Mouse (Mus musculus) intestine, embryonic 15.5 days (tissue): ENCODE results near the gene Tmem54. TPM values are rescaled to one million over a fixed set of nuclear protein-coding genes. Genes with fewer than 3 reads are reported as not detected.

ENCODE experiments used
- ATAC-seq: fragments of 200-750 bp; cut with Nextera tagmentation; 2 replicates; pipeline ENCODE4 v1.8.0; 2017; ENCODE audit warnings: moderate TSS enrichment, moderate library complexity
- H3K27ac ChIP-seq: fragments of 300-500 bp; sonication (generic); 2 replicates; pipeline ENCODE4 v1.5.1; 2015; ENCODE audit warnings: mild to moderate bottlenecking, inconsistent platforms
- H3K27me3 ChIP-seq: fragments of 300-500 bp; sonication (generic); replicated peaks from 2 replicates; pipeline ENCODE4 v1.6.1; 2015; ENCODE audit warnings: inconsistent platforms
- H3K36me3 ChIP-seq: fragments of 300-500 bp; sonication (generic); 2 replicates; pipeline ENCODE4 v1.6.1; 2015; ENCODE audit warnings: inconsistent platforms
- H3K4me1 ChIP-seq: fragments of 300-500 bp; sonication (generic); replicated peaks from 2 replicates; pipeline ENCODE4 v1.6.1; 2015; ENCODE audit warnings: inconsistent platforms
- H3K4me2 ChIP-seq: fragments of 300-500 bp; sonication (generic); replicated peaks from 2 replicates; pipeline ENCODE4 v1.6.1; 2015; ENCODE audit warnings: mild to moderate bottlenecking, inconsistent platforms
- H3K4me3 ChIP-seq: fragments of 300-500 bp; sonication (generic); replicated peaks from 2 replicates; pipeline ENCODE4 v1.5.1; 2015; ENCODE audit warnings: inconsistent platforms
- H3K9ac ChIP-seq: fragments of 300-500 bp; sonication (generic); 2 replicates; pipeline ENCODE4 v1.6.1; 2015; ENCODE audit warnings: inconsistent platforms
- H3K9me3 ChIP-seq: fragments of 300-500 bp; sonication (generic); 2 replicates; pipeline ENCODE4 v1.6.1; 2016; ENCODE audit warnings: inconsistent platforms
- WGBS: fragments of 180-500 bp; shearing (Covaris S2); methylation state at CpG from one replicate; pipeline ENCODE4 v1.1.7; 2015; 5-methylcytosine and 5-hydroxymethylcytosine counted together
- polyA plus RNA-seq: library from polyadenylated mRNA; unstranded; fragments of >200 nt; fragmentation: Nextera tagmentation; extraction: Ambion mirVana; gene quantifications from 2 replicates; pipeline ENCODE4 v1.2.1, GENCODE M21; 2015

The Tmem54 gene
- polyA plus RNA-seq, 1 experiment from 2014 or later = 90.0 TPM

- 1% methylated on average over 65 of the region's 80 CpGs for WGBS
- ATAC-seq = peak; percentile 48
- no peaks in the 10 kb centered on the region for H3K9me3 ChIP-seq
- peaks cover 20% of the 10 kb centered on the region for H3K4me1 ChIP-seq
- H3K36me3 ChIP-seq = no peaks in the 10 kb centered on the region
- H3K4me3 ChIP-seq = peak within 1 kb of the TSS; percentile 55
- peak within 1 kb of the TSS; percentile 62 for H3K9ac ChIP-seq
- H3K4me2 ChIP-seq = peak within 1 kb of the TSS; percentile 98
- H3K27me3 ChIP-seq = peaks cover 20% of the 10 kb centered on the region
- no peak within 1 kb of the TSS for H3K27ac ChIP-seq
Measured at GRCm38 (mm10) chr4:129136579-129137391, 31.4 kb downstream of the Tmem54 start, which contains the start of gene Fndc5. TSS of gene Fndc5 (plus strand) at chr4:129136999.

- 0 out of 2 replicates have a peak, but pooled peaks have one; percentile 11 for ATAC-seq
- Histone ChIP-seq H3K4me2 (peak overlapping the region; percentile 98), H3K36me3 (no peaks in the 10 kb centered on the region), H3K9ac (peak overlapping the region; percentile 62; the same call in 1 of the 2 replicates), H3K4me1 (peaks cover 21% of the 10 kb centered on the region), H3K9me3 (no peaks in the 10 kb centered on the region), H3K4me3 (peak overlapping the region; percentile 55), H3K27me3 (peaks cover 20% of the 10 kb centered on the region), H3K27ac (no peak overlapping the region)
- WGBS = 54% methylated on average over 14 of the region's 14 CpGs
Measured at GRCm38 (mm10) chr4:129137392-129138321, 32.3 kb downstream of the Tmem54 start.

- H3K9me3 ChIP-seq = no peaks in the 10 kb centered on the region
- no peak overlapping the region for H3K4me2 ChIP-seq
- H3K9ac ChIP-seq = no peak overlapping the region
- H3K4me1 ChIP-seq = peaks cover 24% of the 10 kb centered on the region
- H3K4me3 ChIP-seq = no peak overlapping the region
- H3K36me3 ChIP-seq = no peaks in the 10 kb centered on the region
- H3K27ac ChIP-seq = no peak overlapping the region
- H3K27me3 ChIP-seq = peaks cover 20% of the 10 kb centered on the region
- 62% methylated on average over 5 of the region's 5 CpGs for WGBS
- no peak; the same call in 1 of the 2 replicates for ATAC-seq
Measured at GRCm38 (mm10) chr4:129139642-129140041, 34.3 kb downstream of the Tmem54 start.

- ATAC-seq = no peak
- Histone ChIP-seq H3K36me3 (no peaks in the 10 kb centered on the region), H3K4me1 (peaks cover 21% of the 10 kb centered on the region), H3K27me3 (peaks cover 18% of the 10 kb centered on the region), H3K4me2 (no peak overlapping the region), H3K9ac (no peak overlapping the region), H3K4me3 (no peak overlapping the region), H3K27ac (no peak overlapping the region), H3K9me3 (no peaks in the 10 kb centered on the region)
- 83% methylated on average over 4 of the region's 4 CpGs for WGBS
Measured at GRCm38 (mm10) chr4:129140808-129141207, 35.5 kb downstream of the Tmem54 start.

- WGBS = 70% methylated on average over 17 of the region's 17 CpGs
- peaks cover 10% of the 10 kb centered on the region; the same call in 1 of the 2 replicates for H3K27me3 ChIP-seq
- H3K4me1 ChIP-seq = peaks cover 16% of the 10 kb centered on the region
- no peak overlapping the region for H3K27ac ChIP-seq
- H3K9ac ChIP-seq = no peak overlapping the region
- H3K4me2 ChIP-seq = no peak overlapping the region
- ATAC-seq = 0 out of 2 replicates have a peak, but pooled peaks have one; percentile 16
- H3K36me3 ChIP-seq = no peaks in the 10 kb centered on the region
- H3K4me3 ChIP-seq = no peak overlapping the region
- H3K9me3 ChIP-seq = no peaks in the 10 kb centered on the region
Measured at GRCm38 (mm10) chr4:129141560-129142438, 36.5 kb downstream of the Tmem54 start.

- Histone ChIP-seq H3K9ac (no peak overlapping the region), H3K36me3 (no peaks in the 10 kb centered on the region), H3K27ac (no peak overlapping the region), H3K4me1 (peaks cover 12% of the 10 kb centered on the region; the same call in 1 of the 2 replicates), H3K27me3 (peaks cover 4% of the 10 kb centered on the region; the same call in 1 of the 2 replicates), H3K9me3 (no peaks in the 10 kb centered on the region), H3K4me2 (no peak overlapping the region), H3K4me3 (no peak overlapping the region)
- no peak for ATAC-seq
- WGBS = 86% methylated on average over 11 of the region's 11 CpGs
Measured at GRCm38 (mm10) chr4:129142439-129143045, 37.2 kb downstream of the Tmem54 start.

- Histone ChIP-seq H3K27me3 (no peaks in the 10 kb centered on the region; the same call in 1 of the 2 replicates), H3K36me3 (0 out of 2 replicates have a peak, but pooled peaks cover under 1% of the 10 kb centered on the region), H3K4me3 (no peak overlapping the region), H3K27ac (no peak overlapping the region), H3K9me3 (no peaks in the 10 kb centered on the region), H3K4me1 (peaks cover 12% of the 10 kb centered on the region; the same call in 1 of the 2 replicates), H3K4me2 (no peak overlapping the region), H3K9ac (no peak overlapping the region)
- WGBS = 86% methylated on average over 5 of the region's 5 CpGs
- no peak for ATAC-seq
Measured at GRCm38 (mm10) chr4:129143509-129143908, 38.2 kb downstream of the Tmem54 start.

GRCm38 (mm10) chr4:129144401-129145367 is 39.3 kb downstream of the Tmem54 start:
- H3K4me2 ChIP-seq = no peak overlapping the region
- peak; percentile 36; the same call in 1 of the 2 replicates for ATAC-seq
- H3K9ac ChIP-seq = no peak overlapping the region
- no peaks in the 10 kb centered on the region for H3K9me3 ChIP-seq
- peak overlapping the region; percentile 48 for H3K27ac ChIP-seq
- H3K36me3 ChIP-seq = 0 out of 2 replicates have a peak, but pooled peaks cover 4% of the 10 kb centered on the region
- no peak overlapping the region for H3K4me3 ChIP-seq
- no peaks in the 10 kb centered on the region for H3K27me3 ChIP-seq
- peaks cover 12% of the 10 kb centered on the region; the same call in 1 of the 2 replicates for H3K4me1 ChIP-seq
- WGBS = 44% methylated on average over 16 of the region's 16 CpGs

GRCm38 (mm10) chr4:129145411-129145810 is 40.1 kb downstream of the Tmem54 start:
- no peak for ATAC-seq
- WGBS = 56% methylated on average over 4 of the region's 4 CpGs
- H3K27ac ChIP-seq = peak overlapping the region; percentile 48; the same call in 1 of the 2 replicates

GRCm38 (mm10) chr4:129145943-129146342 is 40.6 kb downstream of the Tmem54 start:
- no peak for ATAC-seq
- Histone ChIP-seq H3K9me3 (no peaks in the 10 kb centered on the region), H3K9ac (no peak overlapping the region), H3K4me2 (no peak overlapping the region), H3K4me1 (peaks cover 9% of the 10 kb centered on the region; the same call in 1 of the 2 replicates), H3K36me3 (0 out of 2 replicates have a peak, but pooled peaks cover 6% of the 10 kb centered on the region), H3K27me3 (no peaks in the 10 kb centered on the region), H3K27ac (no peak overlapping the region), H3K4me3 (no peak overlapping the region)
- WGBS = 53% methylated on average over 4 of the region's 4 CpGs

More at GRCm38 (mm10) chr4:129145411-129145810, 40.1 kb downstream of the Tmem54 start:
- Histone ChIP-seq H3K4me2 (no peak overlapping the region), H3K27me3 (no peaks in the 10 kb centered on the region), H3K9ac (no peak overlapping the region), H3K36me3 (0 out of 2 replicates have a peak, but pooled peaks cover 6% of the 10 kb centered on the region), H3K4me1 (peaks cover 9% of the 10 kb centered on the region; the same call in 1 of the 2 replicates), H3K4me3 (no peak overlapping the region), H3K9me3 (no peaks in the 10 kb centered on the region)
